Mouse (Mus musculus) ES-E14 (cell line): ENCODE measurements around the gene Ssc5d. TPM values are rescaled to one million over a fixed set of nuclear protein-coding genes. Genes with fewer than 3 reads are reported as not detected.

Experiments used
- DNase-seq: peaks from one replicate; pipeline ENCODE4 v3.0.0-alpha.2; 2013; ENCODE audit warnings: low read depth, low spot score
- H3K27ac ChIP-seq: 2 replicates; pipeline ENCODE4 v1.5.1; 2012; ENCODE audit warnings: low read depth, mild to moderate bottlenecking, low read length, moderate library complexity, mixed read lengths; ENCODE audit not compliant: poor library complexity, insufficient read depth, severe bottlenecking
- H3K36me3 ChIP-seq: 2 replicates; pipeline ENCODE4 v1.6.1; 2012; ENCODE audit warnings: mild to moderate bottlenecking, low read length, moderate library complexity, mixed read lengths; ENCODE audit not compliant: control insufficient read depth, poor library complexity, insufficient read depth, severe bottlenecking
- H3K4me1 ChIP-seq, 2 experiments: fragments of 150-350 bp in 1 of 2; sonication (generic) in 1 of 2; 2 replicates each; pipeline ENCODE4 v1.6.1; 2012; ENCODE audit warnings: low read length in 2 of 2, mild to moderate bottlenecking in 1 of 2, mixed read lengths in 1 of 2; ENCODE audit not compliant: control insufficient read depth in 2 of 2, insufficient read depth in 2 of 2, poor library complexity in 1 of 2
- H3K4me3 ChIP-seq, 2 experiments: fragments of 150-350 bp in 1 of 2; sonication (generic) in 1 of 2; 2 replicates each; pipeline ENCODE4 v1.5.1; 2012; ENCODE audit warnings: low read length in 2 of 2, low read depth in 1 of 2, mild to moderate bottlenecking in 1 of 2, mixed read lengths in 1 of 2; ENCODE audit not compliant: insufficient read depth in 1 of 2, poor library complexity in 1 of 2, severe bottlenecking in 1 of 2
- H3K9ac ChIP-seq: 2 replicates; pipeline ENCODE4 v1.6.1; 2012; ENCODE audit warnings: low read depth, mild to moderate bottlenecking, low read length, mixed read lengths; ENCODE audit not compliant: poor library complexity, insufficient read depth, severe bottlenecking
- H3K9me3 ChIP-seq: fragments of 150-350 bp; sonication (generic); 2 replicates; pipeline ENCODE4 v1.6.1; 2012; ENCODE audit warnings: low read depth, mild to moderate bottlenecking, low read length; ENCODE audit not compliant: control insufficient read depth, insufficient read depth
- CHD2 ChIP-seq: IDR thresholded peaks from 2 replicates; pipeline ENCODE4 v1.6.1; 2014; ENCODE audit warnings: mild to moderate bottlenecking, low read depth, low read length, inconsistent platforms
- HCFC1 ChIP-seq: IDR thresholded peaks from 2 replicates; pipeline ENCODE4 v1.6.1; 2012; ENCODE audit warnings: low read length, inconsistent platforms, borderline replicate concordance; ENCODE audit not compliant: insufficient read depth
- MAFK ChIP-seq: IDR thresholded peaks from 2 replicates; pipeline ENCODE4 v1.6.1; 2014; ENCODE audit warnings: mild to moderate bottlenecking, low read depth, low read length, inconsistent platforms; ENCODE audit not compliant: insufficient read depth
- ZC3H11A ChIP-seq: IDR thresholded peaks from 2 replicates; pipeline ENCODE4 v1.6.1; 2012; ENCODE audit warnings: low read depth, mild to moderate bottlenecking, inconsistent platforms, low read length, borderline replicate concordance
- ZNF384 ChIP-seq: IDR thresholded peaks from 2 replicates; pipeline ENCODE4 v1.6.1; 2012; ENCODE audit warnings: low read depth, low read length, inconsistent platforms
- in situ Hi-C, 2 experiments: fragments of 600-800 bp; cut with MboI; formaldehyde crosslinking; loops; one replicate each; pipeline ENCODE4 v1.15.1; 2025; ENCODE audit warnings: low sequenced_read_pairs in 2 of 2, inconsistent platforms in 1 of 2; ENCODE audit not compliant: unreplicated experiment in 2 of 2
- total RNA-seq: library from RNA; depleted of rRNA; stranded (reverse); fragments of 300-350 nt; gene quantifications from 2 replicates; pipeline ENCODE4 v1.2.3, GENCODE M21; 2012

The Ssc5d gene
- total RNA-seq, 1 experiment: 0.94 TPM

- Histone ChIP-seq H3K9me3 (no peaks in the 10 kb centered on the region), H3K27ac (no peak overlapping the region), H3K4me3 (no peak overlapping the region), H3K36me3 (no peaks in the 10 kb centered on the region), H3K9ac (no peak overlapping the region), H3K4me1 (peaks cover 0 to 11% of the 10 kb centered on the region in 2 experiments; a peak in 1 of 4 replicates)
- in situ Hi-C loops: no loop called here
- no peak for DNase-seq
- TF ChIP-seq ZNF384 (no peak), ZC3H11A (no peak), MAFK (no peak), HCFC1 (no peak), CHD2 (no peak)
Measured at GRCm38 (mm10) chr7:4947855-4948254, 22.3 kb downstream of the Ssc5d start.

- no peaks in the 10 kb centered on the region for H3K9me3 ChIP-seq
- H3K4me1 ChIP-seq: peaks cover 0 to 11% of the 10 kb centered on the region in 2 experiments; a peak in 1 of 4 replicates
- in situ Hi-C loops: no loop called here
- H3K27ac ChIP-seq: no peak overlapping the region
- H3K36me3 ChIP-seq: no peaks in the 10 kb centered on the region
- DNase-seq: no peak
- no peak overlapping the region for H3K4me3 ChIP-seq
- TF ChIP-seq ZC3H11A (no peak), HCFC1 (no peak), MAFK (no peak), ZNF384 (no peak), CHD2 (no peak)
- no peak overlapping the region for H3K9ac ChIP-seq
Measured at GRCm38 (mm10) chr7:4948386-4948785, 22.8 kb downstream of the Ssc5d start.

GRCm38 (mm10) chr7:4950561-4951342 lies 25.2 kb downstream of the Ssc5d start:
- Histone ChIP-seq H3K27ac (no peak overlapping the region), H3K4me3 (no peak overlapping the region), H3K9ac (no peak overlapping the region), H3K9me3 (no peaks in the 10 kb centered on the region), H3K4me1 (peaks cover 0 to 8% of the 10 kb centered on the region in 2 experiments; a peak in 1 of 4 replicates), H3K36me3 (no peaks in the 10 kb centered on the region)
- in situ Hi-C loops: no loop called here
- TF ChIP-seq CHD2 (no peak), MAFK (no peak), ZC3H11A (no peak), HCFC1 (no peak), ZNF384 (no peak)
- DNase-seq: no peak

GRCm38 (mm10) chr7:4953815-4954445 lies 28.3 kb downstream of the Ssc5d start:
- Histone ChIP-seq H3K4me1 (peaks cover 0 to 8% of the 10 kb centered on the region in 2 experiments; a peak in 1 of 4 replicates), H3K9ac (no peak overlapping the region), H3K36me3 (no peaks in the 10 kb centered on the region), H3K4me3 (no peak overlapping the region), H3K27ac (no peak overlapping the region), H3K9me3 (no peaks in the 10 kb centered on the region)
- in situ Hi-C loops: no loop called here
- no peak for DNase-seq
- TF ChIP-seq MAFK (no peak), CHD2 (no peak), ZNF384 (no peak), HCFC1 (no peak), ZC3H11A (no peak)
